Mouse (Mus musculus) NIH3T3 (cell line): ENCODE measurements around the gene Ank3.
A peak's percentile ranks its signal among the peaks of the same experiment; 100 is the strongest.

Experiments
- DNase-seq: peaks from one replicate; pipeline ENCODE4 v3.0.0-alpha.2; 2012; ENCODE audit warnings: low read depth

Ank3 gene

GRCm38 (mm10) chr10:70065191-70065590 lies 666.6 kb downstream of the Ank3 start:
- no peak for DNase-seq

- no peak for DNase-seq
Measured at GRCm38 (mm10) chr10:70066497-70067168, 668.1 kb downstream of the Ank3 start.

- peak; percentile 11 for DNase-seq
Measured at GRCm38 (mm10) chr10:70067169-70068115, 668.9 kb downstream of the Ank3 start.

- DNase-seq: no peak
Measured at GRCm38 (mm10) chr10:70069321-70069720, 670.7 kb downstream of the Ank3 start.

GRCm38 (mm10) chr10:70071334-70071733 lies 672.8 kb downstream of the Ank3 start:
- no peak for DNase-seq
